Mouse (Mus musculus) yolk sac, embryonic 10.5 days (tissue): Measurements from ENCODE around the gene Nfya.

Source experiments
- DNase-seq: peaks from one replicate; pipeline ENCODE4 v3.0.0-alpha.2; 2017; ENCODE audit warnings: low spot score

The Nfya gene

DNA sequence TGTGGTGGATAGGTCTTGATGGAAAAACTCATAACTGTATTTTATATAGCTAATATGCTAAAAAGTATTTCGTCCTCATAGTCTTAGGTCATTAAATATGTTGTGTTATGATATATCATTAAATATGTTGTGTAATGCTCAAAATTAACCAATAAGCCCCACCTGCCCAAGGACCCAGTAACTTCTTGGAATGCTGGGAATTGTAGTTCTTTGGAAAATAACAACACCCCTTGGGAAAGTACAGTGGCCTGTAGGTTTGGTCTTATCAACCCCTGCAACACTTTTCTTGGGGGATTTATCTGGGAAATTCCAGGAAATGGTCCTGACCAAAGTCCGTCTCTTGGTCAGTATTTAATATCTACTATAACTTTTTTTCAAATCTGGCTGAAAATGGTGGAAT lies 66.6 kb downstream of the Nfya start:
- no peak for DNase-seq

DNA sequence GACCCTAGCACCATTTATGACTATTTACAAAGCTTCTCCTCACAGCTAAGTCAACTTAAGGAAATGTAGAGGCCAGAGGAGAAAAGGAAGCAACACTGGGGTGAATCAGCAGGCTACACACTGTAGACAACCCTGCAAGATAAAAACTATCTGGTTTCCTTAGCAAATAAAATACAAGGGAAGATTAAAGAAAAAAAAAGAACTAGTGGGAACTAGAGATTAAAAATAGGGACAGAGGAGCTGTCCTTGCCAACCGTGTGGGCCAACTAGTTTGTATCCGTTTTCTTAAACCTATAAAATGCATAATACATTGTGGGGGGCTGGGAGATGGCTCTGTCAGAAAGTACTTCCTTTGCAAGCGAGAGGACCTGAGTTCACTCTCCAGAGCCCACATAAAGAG lies 67.8 kb downstream of the Nfya start:
- DNase-seq = no peak

DNA sequence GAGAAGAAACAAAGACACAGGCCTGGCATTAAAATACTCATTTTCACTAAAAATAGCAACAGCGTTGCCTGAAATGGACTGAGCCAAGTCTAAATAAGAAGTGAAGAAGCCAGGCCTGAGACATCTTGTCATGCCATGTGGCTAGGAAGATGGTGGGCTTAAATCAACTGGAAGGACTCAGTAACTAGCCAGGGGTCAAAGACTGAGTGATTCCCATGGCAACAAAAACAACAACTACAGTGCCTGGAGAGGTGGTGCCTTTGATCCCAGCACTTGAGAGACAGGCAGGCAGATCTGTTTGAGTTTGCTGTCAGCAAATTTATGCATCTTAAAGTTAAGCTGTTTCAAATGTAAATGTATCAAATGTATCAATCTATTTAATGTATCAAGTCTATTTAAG lies 69.4 kb downstream of the Nfya start:
- DNase-seq = no peak
